Mouse (Mus musculus) limb, embryonic 13.5 days (tissue): ENCODE measurements around the gene Ahnak. TPM values are rescaled to one million over a fixed set of nuclear protein-coding genes. Genes with fewer than 3 reads are reported as not detected.

Source experiments
- ATAC-seq: fragments of 200-750 bp; cut with Nextera tagmentation; 2 replicates; pipeline ENCODE4 v1.8.0; 2017; ENCODE audit warnings: low read depth, moderate number of reproducible peaks, moderate TSS enrichment; ENCODE audit not compliant: low FRiP score
- H3K27ac ChIP-seq: fragments of 300-500 bp; sonication (generic); 2 replicates; pipeline ENCODE4 v1.5.1; 2015; ENCODE audit warnings: inconsistent platforms, mild to moderate bottlenecking, moderate library complexity
- H3K27me3 ChIP-seq: fragments of 300-500 bp; sonication (generic); 2 replicates; pipeline ENCODE4 v1.6.1; 2015; ENCODE audit warnings: mild to moderate bottlenecking, inconsistent platforms
- H3K36me3 ChIP-seq: fragments of 300-500 bp; sonication (generic); 2 replicates; pipeline ENCODE4 v1.6.1; 2015; ENCODE audit warnings: inconsistent platforms, mild to moderate bottlenecking, moderate library complexity
- H3K4me1 ChIP-seq: fragments of 300-500 bp; sonication (generic); 2 replicates; pipeline ENCODE4 v1.6.1; 2015; ENCODE audit warnings: inconsistent platforms
- H3K4me2 ChIP-seq: fragments of 300-500 bp; sonication (generic); replicated peaks from 2 replicates; pipeline ENCODE4 v1.6.1; 2015; ENCODE audit warnings: inconsistent platforms, mild to moderate bottlenecking, moderate library complexity
- H3K4me3 ChIP-seq: fragments of 300-500 bp; sonication (generic); 2 replicates; pipeline ENCODE4 v1.5.1; 2015; ENCODE audit warnings: moderate library complexity, mild to moderate bottlenecking, inconsistent platforms
- H3K9ac ChIP-seq: fragments of 300-500 bp; sonication (generic); 2 replicates; pipeline ENCODE4 v1.6.1; 2015; ENCODE audit warnings: mild to moderate bottlenecking, inconsistent platforms
- H3K9me3 ChIP-seq: fragments of 300-500 bp; sonication (generic); 2 replicates; pipeline ENCODE4 v1.6.1; 2016; ENCODE audit warnings: inconsistent platforms
- WGBS: fragments of 180-500 bp; shearing (Covaris S2); methylation state at CpG from one replicate; pipeline ENCODE4 v1.1.7; 2015; 5-methylcytosine and 5-hydroxymethylcytosine counted together
- polyA plus RNA-seq: library from polyadenylated mRNA; unstranded; fragments of >200 nt; fragmentation: Nextera tagmentation; extraction: Ambion mirVana; gene quantifications from 2 replicates; pipeline ENCODE4 v1.2.1, GENCODE M21; 2015

The Ahnak gene
- polyA plus RNA-seq, 1 experiment from 2014 or later: 35.6 TPM

DNA sequence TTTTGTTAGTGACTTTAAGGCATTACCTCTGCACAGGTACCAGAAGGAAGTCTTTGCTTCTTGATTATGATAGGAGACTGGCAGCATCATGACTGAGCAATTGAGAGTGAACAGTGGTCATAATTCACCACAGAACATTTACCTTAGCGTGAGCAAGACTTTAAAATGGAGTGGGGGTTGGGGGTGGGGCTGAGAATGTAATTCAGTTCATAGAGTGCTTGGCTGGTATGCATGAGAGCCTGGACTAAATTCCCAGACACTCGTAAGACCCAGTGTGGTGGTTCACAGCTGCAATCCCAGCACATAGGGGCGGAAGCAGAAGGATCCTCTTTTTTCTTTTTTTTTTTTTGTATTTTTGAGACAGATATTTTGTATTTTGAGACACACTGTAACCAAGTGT is 30.2 kb downstream of the Ahnak start:
- H3K27ac ChIP-seq: no peak overlapping the region
- H3K36me3 ChIP-seq: peaks cover 65% of the 10 kb centered on the region
- H3K4me2 ChIP-seq: no peak overlapping the region
- H3K27me3 ChIP-seq: no peaks in the 10 kb centered on the region
- no peak overlapping the region for H3K4me3 ChIP-seq
- 81% methylated on average over 3 of the region's 3 CpGs for WGBS
- H3K9ac ChIP-seq: no peak overlapping the region
- no peaks in the 10 kb centered on the region for H3K9me3 ChIP-seq
- ATAC-seq: no peak
- H3K4me1 ChIP-seq: peaks cover 7% of the 10 kb centered on the region; the same call in 1 of the 2 replicates

- H3K9me3 ChIP-seq: no peaks in the 10 kb centered on the region
- H3K9ac ChIP-seq: no peak overlapping the region; the same call in 1 of the 2 replicates
- peaks cover 27% of the 10 kb centered on the region for H3K36me3 ChIP-seq
- H3K27me3 ChIP-seq: no peaks in the 10 kb centered on the region
- H3K4me3 ChIP-seq: no peak overlapping the region
- ATAC-seq: peak; percentile 52; the same call in 1 of the 2 replicates
- WGBS: 52% methylated on average over 11 of the region's 11 CpGs
- H3K4me2 ChIP-seq: no peak overlapping the region
- H3K27ac ChIP-seq: peak overlapping the region; percentile 48
- H3K4me1 ChIP-seq: peaks cover 15% of the 10 kb centered on the region; the same call in 1 of the 2 replicates
Observed at GRCm38 (mm10) chr19:9023021-9023778, 34.1 kb downstream of the Ahnak start.

DNA sequence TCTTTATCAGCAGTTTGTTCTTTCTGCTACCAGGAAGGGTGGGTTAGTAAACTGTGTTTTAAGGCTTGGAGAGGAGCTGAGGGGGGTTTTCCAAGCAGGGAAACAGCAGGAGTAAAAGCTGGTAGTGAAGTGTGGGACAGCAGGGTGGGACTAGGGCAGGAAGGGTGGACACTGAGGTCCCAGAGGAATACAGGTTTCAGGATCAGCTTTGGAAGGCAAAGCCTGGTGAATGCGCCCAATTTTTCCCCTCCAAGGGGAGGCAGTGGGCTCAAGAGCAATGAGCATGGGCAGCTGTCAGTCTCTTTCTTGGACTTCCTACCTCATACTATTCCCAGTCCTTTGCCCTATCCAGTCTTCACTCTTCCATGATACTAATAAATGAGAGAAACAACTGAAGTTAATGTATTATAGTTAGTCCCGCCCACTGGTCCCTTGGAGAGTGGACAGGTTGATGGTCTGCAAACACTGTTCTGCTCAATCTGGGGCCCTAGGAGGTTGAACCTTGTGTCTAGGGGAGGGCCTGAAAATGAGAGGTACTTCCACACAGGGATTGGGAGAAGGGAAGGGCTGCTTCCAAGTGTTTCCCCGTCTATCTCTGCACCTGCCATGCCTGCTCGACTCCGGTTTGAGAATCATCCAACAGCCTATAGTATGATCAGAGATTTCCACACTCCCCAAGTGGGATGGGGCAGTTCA is 36.6 kb downstream of the Ahnak start:
- Histone ChIP-seq H3K4me2 (no peak overlapping the region), H3K27ac (no peak overlapping the region), H3K36me3 (peaks cover 3% of the 10 kb centered on the region), H3K4me1 (peaks cover 15% of the 10 kb centered on the region; the same call in 1 of the 2 replicates), H3K27me3 (no peaks in the 10 kb centered on the region), H3K4me3 (no peak overlapping the region), H3K9me3 (no peaks in the 10 kb centered on the region), H3K9ac (no peak overlapping the region)
- no peak for ATAC-seq
- WGBS: 86% methylated on average over 5 of the region's 5 CpGs

DNA sequence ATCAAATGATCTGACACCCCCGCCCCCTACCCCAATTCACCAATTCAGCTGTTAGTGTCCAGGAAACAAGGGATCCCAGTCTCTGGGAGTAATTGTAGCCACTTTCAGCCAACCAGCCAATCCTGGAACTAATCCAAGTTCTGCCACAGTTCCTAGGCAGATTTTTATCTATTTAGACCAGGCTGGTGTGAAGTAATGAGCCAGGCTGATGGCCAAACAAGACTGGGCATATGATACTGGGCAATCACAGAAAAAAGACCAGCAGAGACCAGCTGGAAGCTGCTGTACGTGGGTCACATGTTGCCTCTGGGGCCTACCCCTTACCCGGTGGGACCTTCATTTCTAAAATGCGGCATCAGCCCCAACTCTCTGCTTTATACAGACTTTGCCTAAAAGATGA is 37.5 kb downstream of the Ahnak start:
- H3K27me3 ChIP-seq: no peaks in the 10 kb centered on the region
- 73% methylated on average over 4 of the region's 4 CpGs for WGBS
- H3K9ac ChIP-seq: no peak overlapping the region
- no peak for ATAC-seq
- no peak overlapping the region for H3K4me3 ChIP-seq
- no peaks in the 10 kb centered on the region for H3K36me3 ChIP-seq
- no peak overlapping the region for H3K4me2 ChIP-seq
- no peaks in the 10 kb centered on the region for H3K9me3 ChIP-seq
- H3K4me1 ChIP-seq: peaks cover 15% of the 10 kb centered on the region; the same call in 1 of the 2 replicates
- no peak overlapping the region for H3K27ac ChIP-seq

DNA sequence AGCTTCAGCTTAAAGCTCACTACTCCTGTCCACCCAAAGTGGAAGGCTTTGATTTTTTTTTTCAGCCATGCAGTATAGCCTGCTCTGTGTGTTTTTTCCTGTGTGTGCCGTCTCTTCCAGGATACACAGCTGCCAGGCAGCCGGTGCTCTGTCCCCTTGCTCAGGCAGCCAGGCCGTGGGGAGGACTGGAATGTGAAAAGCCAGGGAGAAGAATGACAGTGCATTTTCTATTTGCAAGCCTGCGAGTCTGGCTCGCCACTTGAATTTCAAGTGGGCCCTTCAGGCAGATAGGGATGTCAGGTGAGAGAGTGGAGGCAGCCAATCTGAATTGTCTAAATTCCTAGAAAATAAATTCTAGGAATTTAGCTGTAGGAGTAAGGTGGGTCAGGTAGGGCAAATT is 38.7 kb downstream of the Ahnak start:
- WGBS: 37% methylated on average over 5 of the region's 5 CpGs
- Histone ChIP-seq H3K4me3 (no peak overlapping the region), H3K36me3 (no peaks in the 10 kb centered on the region), H3K9ac (no peak overlapping the region), H3K4me2 (no peak overlapping the region), H3K27me3 (no peaks in the 10 kb centered on the region), H3K4me1 (peaks cover 12% of the 10 kb centered on the region), H3K9me3 (no peaks in the 10 kb centered on the region), H3K27ac (no peak overlapping the region)
- no peak for ATAC-seq

GRCm38 (mm10) chr19:9028375-9028774 is 39.3 kb downstream of the Ahnak start:
- Histone ChIP-seq H3K27me3 (no peaks in the 10 kb centered on the region), H3K9me3 (no peaks in the 10 kb centered on the region), H3K4me2 (no peak overlapping the region), H3K4me1 (peaks cover 7% of the 10 kb centered on the region), H3K36me3 (no peaks in the 10 kb centered on the region), H3K4me3 (no peak overlapping the region), H3K9ac (no peak overlapping the region), H3K27ac (no peak overlapping the region)
- WGBS: 74% methylated on average over 3 of the region's 3 CpGs
- no peak for ATAC-seq

DNA sequence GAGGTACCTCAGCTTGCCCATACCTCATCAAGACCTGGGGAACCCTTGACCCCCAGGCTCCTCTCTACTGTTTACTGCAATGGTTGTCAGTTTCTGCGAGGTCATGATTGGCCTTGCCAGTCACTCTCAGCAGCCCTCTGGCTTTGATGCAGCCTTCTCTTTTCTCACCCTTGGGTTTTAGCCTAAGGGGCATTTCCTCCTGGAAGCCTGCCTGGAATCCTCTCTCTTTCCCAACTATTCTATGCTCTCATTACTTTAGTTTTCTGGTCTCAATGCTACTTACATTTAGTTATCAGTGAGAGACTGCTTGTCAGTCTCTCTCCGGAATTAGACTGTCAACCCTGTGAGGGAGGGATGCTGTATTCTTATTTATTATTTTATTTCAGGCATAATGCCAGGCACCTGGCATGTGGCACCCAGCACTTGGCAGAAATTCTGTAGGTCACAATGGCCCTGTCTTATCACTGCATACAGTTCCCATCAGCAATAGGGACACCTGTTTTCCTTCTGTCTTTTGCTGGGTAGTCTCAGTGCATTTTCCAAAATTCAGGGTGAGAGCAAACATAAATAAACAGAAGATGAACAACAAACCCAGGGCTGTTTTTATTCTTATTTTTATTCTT is 40.7 kb downstream of the Ahnak start:
- H3K4me2 ChIP-seq: no peak overlapping the region
- H3K4me3 ChIP-seq: no peak overlapping the region
- no peaks in the 10 kb centered on the region for H3K27me3 ChIP-seq
- peaks cover 7% of the 10 kb centered on the region for H3K4me1 ChIP-seq
- H3K36me3 ChIP-seq: no peaks in the 10 kb centered on the region
- no peak overlapping the region for H3K9ac ChIP-seq
- no peak overlapping the region for H3K27ac ChIP-seq
- ATAC-seq: no peak
- 82% methylated on average over 2 of the region's 2 CpGs for WGBS
- no peaks in the 10 kb centered on the region for H3K9me3 ChIP-seq

GRCm38 (mm10) chr19:9032502-9033129 is 43.5 kb downstream of the Ahnak start:
- no peak for ATAC-seq
- no peak overlapping the region for H3K9ac ChIP-seq
- H3K27me3 ChIP-seq: no peaks in the 10 kb centered on the region
- H3K4me2 ChIP-seq: no peak overlapping the region
- 52% methylated on average over 7 of the region's 7 CpGs for WGBS
- H3K4me1 ChIP-seq: no peaks in the 10 kb centered on the region; the same call in 1 of the 2 replicates
- H3K9me3 ChIP-seq: no peaks in the 10 kb centered on the region
- H3K4me3 ChIP-seq: no peak overlapping the region
- H3K27ac ChIP-seq: 0 out of 2 replicates have a peak overlapping the region, but pooled peaks have one; percentile 6
- H3K36me3 ChIP-seq: no peaks in the 10 kb centered on the region

- Histone ChIP-seq H3K4me1 (no peaks in the 10 kb centered on the region; the same call in 1 of the 2 replicates), H3K4me2 (no peak overlapping the region), H3K27me3 (no peaks in the 10 kb centered on the region), H3K9me3 (no peaks in the 10 kb centered on the region), H3K27ac (no peak overlapping the region), H3K36me3 (no peaks in the 10 kb centered on the region), H3K9ac (no peak overlapping the region), H3K4me3 (no peak overlapping the region)
- WGBS: 59% methylated on average over 9 of the region's 9 CpGs
- peak; percentile 44; the same call in 1 of the 2 replicates for ATAC-seq
Observed at GRCm38 (mm10) chr19:9033412-9034340, 44.6 kb downstream of the Ahnak start.

DNA sequence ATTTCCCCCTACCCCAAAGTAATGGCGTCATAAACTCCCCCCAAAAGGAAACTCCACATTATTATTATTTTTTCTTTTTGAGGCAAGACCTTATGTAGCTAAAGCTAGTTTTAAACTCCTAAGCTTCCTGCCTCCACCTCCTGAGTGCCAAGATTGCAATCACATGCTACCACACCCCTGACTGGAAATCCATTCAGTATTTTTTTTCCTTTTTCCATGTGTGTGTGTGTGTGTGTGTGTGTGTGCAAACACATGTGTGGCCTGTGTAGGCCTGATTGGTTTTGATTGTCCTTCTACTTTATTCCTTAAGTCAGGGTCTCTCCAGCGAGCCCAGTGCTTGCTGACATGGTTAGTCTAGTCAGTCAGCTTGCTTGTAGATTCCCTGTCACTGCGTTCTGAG is 45.4 kb downstream of the Ahnak start:
- H3K27me3 ChIP-seq: no peaks in the 10 kb centered on the region
- no peak overlapping the region for H3K4me3 ChIP-seq
- no peak overlapping the region for H3K4me2 ChIP-seq
- H3K27ac ChIP-seq: no peak overlapping the region
- 77% methylated on average over 3 of the region's 3 CpGs for WGBS
- H3K9ac ChIP-seq: no peak overlapping the region
- H3K4me1 ChIP-seq: no peaks in the 10 kb centered on the region; the same call in 1 of the 2 replicates
- H3K36me3 ChIP-seq: no peaks in the 10 kb centered on the region
- H3K9me3 ChIP-seq: no peaks in the 10 kb centered on the region
- ATAC-seq: no peak

DNA sequence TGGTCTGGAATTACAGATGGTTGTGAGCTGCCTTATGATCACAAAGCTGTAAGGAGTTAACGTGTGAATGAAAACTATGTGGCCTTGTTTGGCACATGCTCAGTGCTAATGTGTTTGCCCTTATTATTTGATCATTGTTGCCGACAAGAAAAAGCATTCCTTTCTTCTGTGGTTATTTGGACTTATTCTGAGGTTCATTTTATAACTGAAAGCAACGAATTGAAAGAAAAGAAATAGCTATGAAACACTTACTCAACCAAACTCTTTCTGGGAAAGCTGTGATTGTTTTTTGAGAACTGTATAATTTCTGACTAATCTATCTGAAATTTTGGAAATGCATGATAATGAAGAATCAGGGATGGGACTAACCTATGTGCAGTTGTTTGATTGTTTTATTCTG is 46.0 kb downstream of the Ahnak start:
- Histone ChIP-seq H3K9me3 (no peaks in the 10 kb centered on the region), H3K27me3 (no peaks in the 10 kb centered on the region), H3K36me3 (no peaks in the 10 kb centered on the region), H3K4me2 (no peak overlapping the region), H3K9ac (no peak overlapping the region), H3K4me1 (peaks cover 2% of the 10 kb centered on the region; the same call in 1 of the 2 replicates), H3K4me3 (no peak overlapping the region), H3K27ac (no peak overlapping the region)
- WGBS: 66% methylated on average over 3 of the region's 3 CpGs
- ATAC-seq: no peak
